Mouse (Mus musculus) layer of hippocampus, adult 18-20 months (tissue): ENCODE data around the gene Galr3. TPM values are rescaled to one million over a fixed set of nuclear protein-coding genes. Genes with fewer than 3 reads are reported as not detected.

Source experiments
- DNase-seq, 2 experiments: peaks; one replicate each; pipeline ENCODE4 v3.0.0; 2022; ENCODE audit warnings: low spot score in 2 of 2
- total RNA-seq, 2 experiments: library from RNA; stranded (reverse); gene quantifications; 2 replicates each; pipeline ENCODE4 v1.2.3; 2021

Galr3 gene
- total RNA-seq, 2 experiments from 2014 or later = 0.42 TPM; not detected in 1

GRCm38 (mm10) chr15:79051461-79052360, 10.0 kb downstream of the Galr3 start:
- no peak for DNase-seq

DNA sequence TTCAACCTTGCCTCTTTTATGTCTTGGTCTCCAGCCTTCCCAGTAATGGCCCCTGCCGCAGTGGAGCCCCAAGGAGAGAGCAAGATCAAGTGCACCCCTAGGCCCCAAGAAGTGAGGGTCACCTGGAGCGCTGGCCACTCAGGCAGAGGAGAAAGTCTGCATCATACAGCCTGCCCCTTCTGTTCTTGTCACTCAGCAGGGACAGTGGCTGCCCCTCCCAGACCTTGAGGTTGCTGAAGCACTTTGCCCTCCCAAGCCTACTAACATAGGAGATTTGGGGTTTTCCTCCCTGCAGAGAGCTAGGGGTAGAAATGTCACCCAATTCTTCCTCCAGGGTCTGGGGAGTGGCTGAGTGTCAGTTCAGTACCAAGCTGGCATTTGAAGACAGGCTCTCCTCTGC, 10.7 kb downstream of the Galr3 start:
- DNase-seq = no peak

DNA sequence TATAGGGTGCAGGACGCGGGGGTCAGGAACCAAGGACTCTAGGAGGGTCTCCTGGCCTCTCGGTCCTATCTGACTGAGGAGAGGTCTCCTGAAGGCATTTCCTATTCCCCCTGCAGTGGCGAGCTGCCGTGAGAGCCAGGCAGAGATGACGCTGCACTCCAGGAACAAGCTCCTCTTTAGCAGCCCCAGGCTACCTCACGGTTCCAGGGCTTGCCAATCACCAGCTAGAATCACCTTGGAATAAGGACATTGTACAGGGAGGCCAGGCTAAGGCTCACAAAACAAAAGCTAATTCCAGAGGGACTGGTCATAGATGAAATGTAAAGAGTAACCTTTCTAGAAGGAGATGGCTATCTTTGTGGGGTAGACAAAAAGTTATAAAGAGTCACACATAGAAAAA, 14.9 kb downstream of the Galr3 start:
- no peak for DNase-seq

GRCm38 (mm10) chr15:79057850-79058249, 16.2 kb downstream of the Galr3 start:
- DNase-seq = no peak

DNA sequence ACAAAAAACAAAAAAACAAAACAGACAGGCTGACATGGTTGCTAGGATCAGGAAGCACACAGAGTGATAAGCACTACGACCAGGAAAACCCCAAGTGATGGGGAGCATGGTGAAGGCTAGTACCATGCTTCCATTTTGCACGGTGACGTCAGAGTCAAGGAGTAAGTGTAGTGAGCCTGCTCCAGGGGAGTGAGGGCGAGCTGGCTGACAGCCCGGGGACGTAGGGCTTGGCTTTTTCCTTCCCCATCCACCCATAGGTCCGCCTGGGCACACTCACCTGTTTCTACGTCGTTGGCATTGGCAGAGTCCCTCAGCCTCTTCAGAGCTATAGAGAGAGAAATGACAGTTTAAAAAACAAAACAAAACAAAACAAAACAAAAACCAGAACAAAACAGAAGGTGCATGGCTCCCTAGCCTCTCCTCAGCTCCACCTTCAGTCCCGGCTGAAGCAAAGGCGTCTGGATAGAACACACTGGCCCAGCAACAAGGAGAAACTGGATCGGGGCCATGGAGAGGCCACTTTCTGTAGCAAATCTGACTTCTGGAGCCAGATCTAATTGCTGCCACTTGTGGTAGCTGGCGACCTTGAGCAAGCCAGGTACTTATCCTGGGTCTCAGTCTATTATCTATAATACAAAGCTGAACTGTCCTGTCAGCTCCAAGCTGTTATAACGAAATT, 19.3 kb downstream of the Galr3 start:
- no peak for DNase-seq

DNA sequence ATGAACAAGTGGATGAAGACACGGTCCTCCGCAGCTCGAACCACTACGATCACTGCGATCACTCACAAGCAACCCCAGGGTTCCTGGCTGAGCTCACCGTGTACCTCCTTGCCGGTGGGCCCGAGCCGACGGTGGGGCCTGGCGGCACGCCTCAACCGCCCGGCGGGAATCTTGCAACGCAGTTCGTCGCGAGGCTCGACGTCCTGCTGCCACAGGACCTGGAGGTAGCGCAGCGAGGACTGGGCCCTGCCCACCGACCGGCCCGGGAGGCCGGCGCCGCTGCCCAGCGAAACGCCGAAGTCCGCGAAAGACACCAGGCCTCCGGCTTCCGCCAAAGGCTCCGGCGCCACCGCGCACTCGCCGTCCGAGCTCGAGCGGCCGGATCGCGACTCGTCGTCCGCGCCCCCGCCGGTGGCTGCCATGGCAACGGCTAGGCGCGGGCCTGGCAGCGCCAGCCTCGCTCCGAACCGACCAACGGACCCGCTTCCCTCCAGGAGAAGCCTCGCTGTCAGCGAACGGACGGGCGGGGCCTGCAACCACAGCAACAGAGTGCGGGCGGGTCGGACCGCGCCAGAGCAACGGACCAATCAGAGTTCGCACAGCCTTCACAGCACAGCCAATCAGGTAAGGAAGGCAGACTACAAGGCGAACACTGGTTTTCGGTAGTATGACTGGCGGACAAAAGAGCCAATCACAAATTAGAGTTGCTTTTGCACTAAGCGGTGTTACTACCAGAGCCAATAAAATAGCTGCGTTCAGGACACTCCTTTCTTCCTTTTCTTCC, 20.9 kb downstream of the Galr3 start, which contains the start of gene Ankrd54:
Ankrd54 (minus strand) TSS at position 518 of the 784 bp plus-strand sequence.
- peak; percentile 99 to 100 for DNase-seq

- no peak for DNase-seq
Observed at GRCm38 (mm10) chr15:79063160-79063740, 21.6 kb downstream of the Galr3 start.

GRCm38 (mm10) chr15:79065086-79065770, 23.5 kb downstream of the Galr3 start:
- DNase-seq = no peak

DNA sequence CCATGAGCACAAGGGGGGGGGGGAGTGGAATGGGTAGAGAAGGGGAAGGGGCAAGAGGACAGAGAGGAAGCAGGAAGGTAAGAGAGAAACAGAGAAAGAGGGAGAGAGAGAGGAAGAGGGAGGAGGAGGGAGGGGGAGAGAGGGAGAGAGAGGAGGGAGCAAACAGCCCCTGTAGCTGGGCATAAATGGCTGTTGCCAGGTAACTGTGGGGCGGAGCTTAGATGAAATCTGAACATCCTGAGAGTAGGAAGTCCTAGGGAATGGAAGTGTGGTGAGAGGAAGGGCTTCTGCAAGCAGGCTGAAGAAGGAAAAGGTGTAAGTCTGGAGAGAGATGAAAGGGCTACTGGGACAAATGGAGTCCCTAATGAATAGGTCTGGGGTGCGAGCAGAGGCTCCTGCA, 24.6 kb downstream of the Galr3 start:
- no peak for DNase-seq

DNA sequence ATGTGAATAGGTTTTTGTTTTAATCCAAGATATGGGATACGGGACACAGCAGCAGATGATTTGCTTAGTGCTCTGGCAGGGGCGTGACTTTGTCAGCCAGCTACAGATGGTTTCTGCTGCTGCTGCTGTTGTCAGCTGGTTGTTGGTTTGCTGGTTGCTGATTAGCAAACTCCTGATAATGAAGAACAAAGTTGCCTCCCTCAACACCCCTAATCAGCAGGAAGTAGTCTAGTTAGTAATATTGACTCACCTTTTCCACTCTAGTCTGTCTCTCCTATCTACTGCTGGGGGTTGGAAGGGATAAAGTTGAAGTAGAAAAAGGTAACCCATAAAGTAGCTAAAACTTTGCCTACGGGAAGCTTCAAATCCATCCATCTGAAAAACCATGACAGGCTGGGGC, 25.9 kb downstream of the Galr3 start:
- no peak for DNase-seq

DNA sequence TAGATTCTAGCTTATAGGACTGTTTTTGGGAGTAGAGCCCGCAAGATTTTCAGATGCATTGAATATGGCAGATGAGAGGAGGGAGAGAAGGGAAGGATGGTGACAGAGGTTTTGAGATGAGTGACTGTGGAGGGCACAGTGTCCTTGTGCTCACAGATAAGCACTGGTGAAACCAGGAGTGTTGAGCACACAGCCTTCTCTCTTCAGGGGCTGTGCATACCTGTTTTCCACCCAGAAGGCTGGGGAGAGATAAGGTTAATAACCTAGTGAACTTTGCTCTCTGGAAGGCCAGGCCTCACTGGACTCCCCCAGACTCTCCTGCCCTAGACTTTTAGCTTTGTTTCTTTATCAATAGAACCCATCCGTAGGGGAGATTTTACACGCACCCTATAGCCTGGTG, 26.7 kb downstream of the Galr3 start:
- no peak for DNase-seq

DNA sequence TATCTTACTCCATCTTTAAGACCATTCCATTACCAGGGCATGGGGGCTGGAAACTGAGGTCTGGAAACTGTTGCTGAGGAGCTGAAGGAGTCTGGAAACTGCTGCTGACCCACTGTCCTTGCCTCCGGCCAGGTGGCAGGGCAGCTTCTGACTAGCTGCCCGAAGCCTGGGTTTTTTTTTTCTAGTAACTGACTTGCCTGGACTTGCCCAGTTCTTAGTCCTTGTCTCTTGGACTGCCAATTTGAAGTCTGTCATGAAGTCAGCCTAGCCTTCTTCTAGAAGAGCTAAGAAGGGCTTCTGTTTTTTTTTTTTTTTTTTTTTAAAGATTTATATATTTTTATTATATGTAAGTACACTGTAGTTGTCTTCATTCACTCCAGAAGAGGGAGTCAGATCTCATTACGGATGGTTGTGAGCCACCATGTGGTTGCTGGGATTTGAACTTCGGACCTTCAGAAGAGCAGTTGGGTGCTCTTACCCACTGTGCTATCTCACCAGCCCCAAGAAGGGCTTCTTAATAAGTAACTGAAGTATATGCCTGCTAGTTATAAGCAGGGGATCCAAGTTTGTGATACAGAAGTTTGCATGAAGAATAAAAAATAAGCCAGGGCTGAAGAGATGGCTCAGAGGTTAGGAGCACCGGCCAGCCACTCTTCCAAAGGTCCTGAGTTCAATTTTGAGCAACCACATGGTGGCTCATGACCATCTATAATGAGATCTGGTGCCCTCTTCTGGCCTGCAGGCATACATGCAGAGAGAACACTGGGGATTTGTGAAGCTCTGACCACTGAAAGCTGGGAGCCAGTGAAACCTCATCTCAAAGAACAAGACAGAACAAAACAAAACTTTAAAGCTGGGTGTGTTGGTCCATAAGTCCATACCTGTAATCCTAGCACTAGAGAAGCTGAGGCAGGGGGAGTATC, 29.7 kb downstream of the Galr3 start:
- DNase-seq = peak in 1 of 2 experiments; percentile 62

DNA sequence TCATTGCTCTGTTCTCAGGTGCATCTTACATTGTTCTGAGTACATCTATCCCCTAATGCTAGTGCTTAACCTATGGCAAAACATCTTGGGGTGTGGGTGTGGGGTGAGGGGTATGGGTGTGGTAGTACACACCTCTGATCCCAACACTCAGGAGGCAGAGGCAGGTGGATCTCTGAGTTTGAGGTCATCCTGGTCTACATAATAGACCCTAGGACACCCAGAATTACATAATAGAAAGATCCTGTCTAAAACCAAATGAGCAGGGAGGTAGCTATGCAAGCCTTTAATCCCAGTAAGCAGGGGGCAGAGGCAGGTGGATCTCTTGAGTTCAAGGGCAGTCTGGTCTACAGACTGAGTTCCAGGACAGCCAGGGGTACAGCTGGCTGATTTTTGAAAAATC, 32.1 kb downstream of the Galr3 start:
- no peak for DNase-seq

GRCm38 (mm10) chr15:79074446-79074845, 32.8 kb downstream of the Galr3 start:
- DNase-seq = no peak

DNA sequence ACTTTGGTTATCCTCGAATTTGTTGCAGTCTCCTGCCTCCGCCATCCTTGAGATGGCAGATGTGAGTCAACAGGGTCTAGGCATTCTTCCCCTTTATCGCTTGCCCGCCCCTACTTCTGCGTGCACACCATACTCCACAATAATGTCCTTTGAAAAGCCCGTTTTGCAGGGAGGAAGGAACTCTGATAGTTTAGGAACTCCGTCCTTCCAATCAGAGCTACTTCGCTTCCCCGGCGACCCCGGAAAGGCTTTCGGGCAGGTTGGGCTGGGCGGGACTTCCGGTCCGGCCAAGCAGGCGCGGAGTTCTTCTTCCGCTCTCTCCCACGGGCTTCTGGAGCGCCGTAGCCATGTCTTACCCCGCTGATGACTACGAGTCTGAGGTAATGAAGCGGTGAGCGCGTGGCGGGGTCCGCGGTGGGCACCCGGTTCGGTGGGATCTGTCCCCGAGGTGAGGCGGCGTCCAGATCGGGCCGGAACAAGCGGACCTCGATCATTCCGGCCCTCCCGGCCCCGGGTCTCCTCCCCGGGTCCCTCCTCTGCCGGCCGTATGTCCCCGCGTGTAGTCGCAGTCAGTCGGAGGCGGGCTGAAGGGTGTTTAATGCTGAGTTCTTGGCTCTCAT, 33.3 kb downstream of the Galr3 start, which contains the start of gene Eif3l:
Eif3l (plus strand) TSS at position 267 of the 620 bp plus-strand sequence.
- peak; percentile 85 to 87 for DNase-seq

GRCm38 (mm10) chr15:79075658-79076365, 34.1 kb downstream of the Galr3 start:
- DNase-seq = no peak

GRCm38 (mm10) chr15:79079567-79079966, 37.9 kb downstream of the Galr3 start:
- no peak for DNase-seq

- peak in 1 of 2 experiments; percentile 65 for DNase-seq
Observed at GRCm38 (mm10) chr15:79092284-79092683, 50.6 kb downstream of the Galr3 start.
